Mouse (Mus musculus): ENCODE data around the gene Ric8b.

The Ric8b gene

GRCm38 (mm10) chr10:85006573-85007310, 89.3 kb downstream of the Ric8b start:
- no peak for DNase-seq (ENCODE audit: low read depth, low spot score)

DNA sequence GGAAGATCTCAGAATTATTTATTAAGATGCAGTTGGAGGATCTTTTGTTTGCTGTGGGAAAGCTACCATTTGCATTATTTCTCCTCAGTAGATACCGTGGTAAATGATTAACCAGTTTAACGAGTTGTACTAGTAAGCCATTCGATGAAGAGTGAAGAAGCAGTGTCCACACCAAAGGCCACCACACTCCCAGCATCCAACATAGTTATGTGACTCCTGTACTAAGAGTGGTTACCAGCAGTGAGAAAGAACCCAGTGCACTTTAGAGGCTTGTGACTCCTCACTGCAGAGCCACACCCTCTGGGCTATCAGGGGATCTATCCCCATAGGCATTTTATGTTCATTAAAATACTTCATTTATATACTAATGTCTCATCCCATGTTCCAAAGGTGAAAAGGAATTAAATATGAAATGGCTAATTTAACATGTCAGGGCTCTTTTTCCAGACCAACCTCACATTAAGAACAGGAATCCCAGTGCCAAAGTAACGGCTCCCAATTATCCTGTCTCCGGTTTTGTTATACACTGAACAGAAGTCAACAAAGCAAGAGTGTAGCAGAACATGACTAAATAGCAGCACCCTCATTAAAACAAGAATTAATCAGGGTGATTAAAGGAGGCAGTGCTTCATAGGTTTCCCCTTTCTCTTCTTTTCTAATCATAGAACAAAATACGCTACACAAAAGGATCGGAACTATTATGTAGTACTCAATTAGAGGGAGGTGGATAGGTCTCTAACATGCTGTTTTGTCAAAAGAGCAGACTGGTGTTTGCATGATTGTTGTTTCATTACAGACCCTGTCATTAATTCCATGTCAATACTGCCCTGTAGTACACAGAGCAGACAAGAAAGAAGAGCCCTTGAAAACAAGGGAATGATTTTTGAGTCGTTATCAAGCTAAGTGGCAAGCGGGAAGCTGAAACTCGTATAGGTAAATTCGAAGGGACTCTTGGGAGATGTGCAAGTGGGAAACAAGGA, 90.7 kb downstream of the Ric8b start:
- no peak for DNase-seq (ENCODE audit: low read depth, low spot score)

DNA sequence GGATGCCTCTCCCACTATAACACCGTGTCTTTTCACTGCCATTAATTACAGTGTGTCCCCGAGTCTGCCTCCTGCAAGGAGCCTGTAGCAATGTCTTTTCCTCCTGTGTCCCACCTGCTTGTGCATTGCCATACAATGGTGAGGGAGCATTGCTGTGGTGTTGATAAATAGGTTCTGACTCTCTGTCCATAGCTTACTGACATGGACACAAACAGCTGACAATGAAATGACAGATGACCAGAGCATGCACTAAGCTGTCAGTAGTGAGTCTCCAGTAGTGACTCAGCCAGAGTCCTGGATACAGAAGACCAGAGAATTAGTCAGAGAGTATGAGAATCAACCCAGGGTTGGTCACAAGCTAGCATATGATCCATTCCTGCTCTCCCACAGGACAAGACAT, 93.7 kb downstream of the Ric8b start:
- DNase-seq (ENCODE audit: low read depth, low spot score): no peak

DNA sequence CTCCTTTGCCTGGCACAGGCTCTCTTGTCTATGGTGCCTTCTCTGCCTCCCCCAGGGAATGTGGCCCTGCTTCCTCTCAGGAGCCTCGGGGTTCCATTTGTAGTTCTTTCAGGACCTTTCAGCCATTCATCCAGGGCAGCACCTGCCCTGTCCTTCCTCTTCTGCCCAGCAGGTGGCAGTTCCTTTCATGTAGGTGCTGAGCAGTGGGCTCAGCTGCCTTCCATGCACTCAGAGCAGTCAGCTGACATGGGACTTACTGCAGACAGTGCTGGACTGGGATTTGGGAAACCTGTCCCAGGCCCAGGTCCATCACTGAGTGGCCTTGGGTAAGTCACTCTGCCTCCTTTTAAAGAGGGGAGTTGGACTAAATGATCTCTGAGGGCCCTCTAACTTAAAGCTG, 96.0 kb downstream of the Ric8b start:
- DNase-seq (ENCODE audit: low read depth, low spot score): no peak

GRCm38 (mm10) chr10:85013924-85014428, 96.6 kb downstream of the Ric8b start:
- DNase-seq (ENCODE audit: low read depth, low spot score): no peak

DNA sequence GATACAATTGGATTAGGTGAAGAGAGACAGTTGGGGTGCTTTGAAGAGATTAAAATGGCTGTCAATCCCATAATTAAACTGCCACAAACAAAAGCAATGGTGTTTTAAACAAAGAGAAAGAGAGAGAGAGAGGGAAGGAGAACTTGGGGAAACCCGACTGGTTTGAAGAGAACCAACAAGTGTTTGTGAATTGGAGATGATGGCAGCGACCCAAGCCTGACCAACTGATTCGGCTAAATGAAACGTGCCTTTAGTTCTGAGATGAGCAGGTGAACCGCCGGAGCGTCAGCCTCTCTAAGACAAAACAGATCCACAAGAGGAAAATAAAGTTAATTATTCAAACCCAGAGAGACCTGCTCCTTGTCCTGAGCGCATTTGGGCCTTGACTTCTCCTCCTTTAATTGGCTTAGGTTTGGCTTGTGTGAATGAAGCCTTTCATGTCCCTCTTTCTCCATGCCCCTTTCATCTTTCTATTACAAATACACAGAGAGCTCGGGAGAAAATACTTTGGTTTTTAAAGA, 97.1 kb downstream of the Ric8b start:
- no peak for DNase-seq (ENCODE audit: low read depth, low spot score)

DNA sequence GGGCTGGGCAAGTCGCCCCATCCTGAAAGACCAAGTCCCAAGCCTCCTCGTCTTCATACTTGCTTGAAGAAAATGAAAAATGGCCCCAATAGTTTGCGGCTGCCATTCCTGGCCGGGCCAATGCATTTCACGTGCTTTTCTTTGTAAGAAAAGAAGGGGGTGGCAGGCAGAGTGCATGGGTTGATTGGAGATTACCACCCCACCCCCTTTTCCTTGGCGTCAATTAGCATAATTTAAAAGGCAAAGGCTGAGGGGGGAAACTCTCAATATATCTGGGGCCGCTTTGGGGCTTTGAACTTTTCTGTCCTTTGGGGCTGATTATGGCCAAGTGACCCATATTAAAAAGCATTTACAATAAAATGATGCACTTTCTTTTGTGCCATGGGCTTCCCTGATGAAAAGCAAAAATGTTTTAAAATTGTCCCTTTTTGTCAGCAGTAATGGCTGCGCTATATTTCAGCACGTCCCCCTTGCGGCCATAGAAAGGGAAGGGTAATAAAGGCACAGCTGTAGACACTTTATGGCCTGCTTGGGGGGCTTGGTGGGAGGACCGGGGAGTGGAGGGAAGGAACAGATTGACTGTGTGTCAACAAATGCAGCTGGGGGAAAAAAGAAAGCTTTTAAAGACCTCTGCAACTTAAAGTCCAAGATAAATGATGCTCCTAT, 105.4 kb downstream of the Ric8b start:
- no peak for DNase-seq (ENCODE audit: low read depth, low spot score)

DNA sequence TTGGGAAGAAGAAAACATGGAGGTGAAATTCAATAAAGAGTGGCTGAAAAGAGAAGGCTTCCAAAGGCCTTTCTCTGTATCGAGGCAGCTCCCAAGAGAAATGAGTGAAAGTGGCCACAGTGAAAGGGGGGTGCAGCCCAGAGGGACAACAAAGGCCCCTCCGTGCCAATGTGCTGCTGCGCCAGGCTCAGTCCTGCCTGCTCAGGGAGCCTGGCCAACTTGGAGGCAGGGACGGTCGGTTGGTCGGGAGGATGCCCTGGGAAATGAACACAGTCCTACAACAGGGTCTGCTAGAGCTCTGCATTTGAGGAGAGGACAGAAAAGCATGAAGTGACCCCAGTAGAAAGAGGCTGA, 105.9 kb downstream of the Ric8b start:
- no peak for DNase-seq (ENCODE audit: low read depth, low spot score)

GRCm38 (mm10) chr10:85025799-85026424, 108.5 kb downstream of the Ric8b start:
- no peak for DNase-seq (ENCODE audit: low read depth, low spot score)

GRCm38 (mm10) chr10:85027619-85028175, 110.3 kb downstream of the Ric8b start:
- DNase-seq (ENCODE audit: low read depth, low spot score): peak; percentile 72

DNA sequence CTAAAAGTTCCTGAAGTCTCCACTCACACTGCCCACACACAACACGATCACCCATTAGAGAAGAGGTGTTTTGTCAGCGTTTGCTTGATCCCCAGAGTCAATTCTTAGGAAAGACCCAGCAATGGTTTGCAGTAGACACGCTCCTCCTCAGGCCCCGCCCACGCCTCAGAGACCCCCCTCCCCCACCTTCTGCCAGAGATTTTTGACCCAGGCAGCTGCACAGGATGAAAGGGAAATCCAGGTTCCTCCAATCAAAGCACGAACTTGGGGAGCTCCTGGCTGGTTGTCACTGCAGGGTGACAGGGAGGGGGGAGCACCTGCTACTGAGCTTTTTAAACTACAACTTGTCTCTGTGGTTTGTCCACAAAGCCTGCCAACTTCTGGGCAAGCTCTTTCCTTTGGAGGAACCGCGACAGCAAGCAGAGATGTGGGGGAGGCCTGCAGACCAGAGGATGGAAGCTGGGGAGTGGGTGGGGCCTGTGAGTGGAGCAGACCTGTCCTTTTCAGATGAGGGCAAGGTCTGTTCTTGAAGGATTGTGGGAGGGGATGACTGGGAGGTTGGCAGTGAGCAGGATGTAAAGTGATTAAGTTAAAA, 117.8 kb downstream of the Ric8b start:
- no peak for DNase-seq (ENCODE audit: low read depth, low spot score)

- DNase-seq (ENCODE audit: low read depth, low spot score): no peak
These were observed 120.7 kb downstream of the Ric8b start for GRCm38 (mm10) chr10:85038147-85038546.

DNA sequence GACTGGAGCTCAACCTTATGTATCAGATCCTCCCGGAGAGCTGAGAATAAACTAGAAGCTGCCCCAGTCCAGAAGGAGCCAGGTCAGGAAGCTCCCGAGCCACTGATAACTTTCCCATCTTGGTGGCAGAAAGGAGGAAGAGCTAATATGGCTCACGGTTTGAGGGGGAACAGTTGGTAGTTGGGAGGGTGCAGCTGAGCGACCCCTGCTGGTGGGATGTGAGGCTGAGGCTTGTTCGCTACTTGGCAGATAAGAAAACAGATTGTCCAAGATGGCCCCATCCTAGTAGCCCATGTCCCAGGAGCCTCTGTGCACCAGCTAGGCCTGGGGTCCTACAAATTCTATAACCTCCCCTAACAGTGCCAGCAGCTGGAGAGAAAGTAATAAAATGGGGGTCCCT, 121.4 kb downstream of the Ric8b start:
- DNase-seq (ENCODE audit: low read depth, low spot score): no peak

DNA sequence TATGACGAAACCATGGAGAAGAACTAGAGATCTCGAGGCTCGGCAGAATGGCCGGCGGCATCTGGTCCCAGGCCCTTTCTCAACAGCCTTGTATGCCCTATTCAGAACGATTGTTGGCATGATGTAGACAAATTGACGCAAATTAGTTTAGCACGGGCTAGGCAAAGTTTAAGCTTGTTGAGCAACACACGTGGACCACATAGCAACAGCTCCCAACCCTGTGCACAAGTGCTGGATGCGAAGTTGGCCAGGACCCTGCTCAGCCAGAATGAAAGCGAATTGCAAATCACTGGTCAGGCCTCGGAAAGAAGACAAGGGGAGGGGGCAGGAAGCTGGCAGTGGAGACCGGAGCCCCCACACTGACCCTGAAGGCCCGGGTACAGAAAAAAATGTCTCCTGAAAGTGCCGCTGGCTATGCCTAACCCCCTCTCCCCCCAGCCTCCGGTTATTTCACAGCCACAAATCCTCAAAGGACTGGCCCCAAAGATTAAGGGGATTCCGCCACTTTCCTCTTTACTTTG, 126.8 kb downstream of the Ric8b start:
- DNase-seq (ENCODE audit: low read depth, low spot score): no peak

GRCm38 (mm10) chr10:85044732-85045720, 127.6 kb downstream of the Ric8b start:
- DNase-seq (ENCODE audit: low read depth, low spot score): peak; percentile 40

- DNase-seq (ENCODE audit: low read depth, low spot score): no peak
These were observed 129.2 kb downstream of the Ric8b start for GRCm38 (mm10) chr10:85046585-85046984.

DNA sequence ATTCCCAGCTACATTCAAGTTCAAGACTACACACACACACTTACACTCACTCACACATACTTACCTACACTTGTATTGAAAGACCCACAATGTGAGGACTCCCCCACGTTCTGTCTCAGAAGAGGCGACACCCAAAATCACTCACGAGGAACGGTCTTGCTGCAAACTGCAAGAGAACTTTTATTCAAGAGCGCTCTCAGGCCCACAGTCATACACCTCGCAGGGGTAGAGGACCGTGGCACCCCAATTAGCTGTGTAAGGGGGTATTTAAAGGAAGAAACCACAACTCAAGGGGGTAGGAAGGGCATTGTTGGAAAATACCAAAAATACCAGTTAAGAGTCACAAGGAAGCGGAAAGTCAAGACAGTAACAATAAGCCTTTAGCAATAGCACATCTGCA, 130.6 kb downstream of the Ric8b start:
- no peak for DNase-seq (ENCODE audit: low read depth, low spot score)

- DNase-seq (ENCODE audit: low read depth, low spot score): no peak
These were observed 133.3 kb downstream of the Ric8b start for GRCm38 (mm10) chr10:85050668-85051208.

DNA sequence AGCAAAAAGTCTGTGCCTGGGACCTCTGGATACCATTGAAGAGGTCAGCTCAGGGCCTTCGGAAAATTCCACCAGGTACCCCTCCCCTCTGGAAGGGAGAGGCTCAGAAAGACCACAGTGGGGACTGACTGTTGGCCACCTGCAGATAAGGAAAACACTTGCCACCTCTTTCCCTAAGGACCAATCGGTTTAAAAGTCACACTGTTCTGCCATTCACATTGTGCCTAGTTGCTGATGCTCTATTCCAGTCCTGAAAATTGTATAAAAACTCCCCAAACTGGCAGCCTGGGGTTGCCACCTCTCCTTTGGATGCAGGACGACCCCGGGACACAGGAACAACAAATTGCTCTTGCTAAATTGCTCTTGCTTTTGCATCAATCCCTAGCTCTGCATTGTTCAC, 135.0 kb downstream of the Ric8b start:
- DNase-seq (ENCODE audit: low read depth, low spot score): no peak

Data from skeletal muscle tissue, adult 2 months (tissue).